In genomic region chr17:3396881-3397281, GRCm38 (mm10) we compare ENCODE assay signal across 14 mouse cellular contexts.
DNase-seq lines count a peak whose midpoint lies in the region; ATAC-seq lines count a peak whose summit lies in the region.
"Had no signal": no experiment of that assay in that cellular context is flagged by ENCODE, and none has a peak within 500 bp of the region (broad histone marks: within the 10 kb centered on the region; RNA-seq: fewer than 3 reads in every experiment).

No protein-coding gene starts in this region.

- 0 out of 2 replicates have a peak overlapping the region, but pooled peaks have one; percentile 9 for H3K4me3 ChIP-seq in heart, embryonic 12.5 days
- H3K4me3 ChIP-seq in heart, embryonic 10.5 days, result no peak overlapping the region
- H3K4me3 ChIP-seq in midbrain, embryonic 11.5 days (ENCODE audit: low read depth, low read length), result no peak overlapping the region
- no peak overlapping the region for H3K4me3 ChIP-seq in midbrain, embryonic 16.5 days (ENCODE audit: low read depth, low read length)
- no peak overlapping the region for H3K4me3 ChIP-seq in neural tube, embryonic 15.5 days (replicated peaks)
- H3K4me3 ChIP-seq: forebrain, embryonic 10.5 days; intestine, embryonic 15.5 days had no signal

- H3K4me1 ChIP-seq in heart, embryonic 12.5 days (replicated peaks), result peaks cover 21% of the 10 kb centered on the region
- peaks cover 11% of the 10 kb centered on the region; the same call in 1 of the 2 replicates for H3K4me1 ChIP-seq in heart, embryonic 10.5 days
- no peaks in the 10 kb centered on the region for H3K4me1 ChIP-seq in midbrain, embryonic 11.5 days (ENCODE audit: control insufficient read depth, insufficient read depth, low read length)
- H3K4me1 ChIP-seq in midbrain, embryonic 16.5 days (ENCODE audit: control insufficient read depth, insufficient read depth, low read length), result no peaks in the 10 kb centered on the region
- 0 out of 2 replicates have a peak, but pooled peaks cover 4% of the 10 kb centered on the region for H3K4me1 ChIP-seq in neural tube, embryonic 15.5 days
- H3K4me1 ChIP-seq: forebrain, embryonic 10.5 days; intestine, embryonic 15.5 days had no signal

- DNase-seq in heart, embryonic 10.5 days (ENCODE audit: low spot score), result no peak
- DNase-seq in midbrain, embryonic 11.5 days (ENCODE audit: low spot score, missing footprints), result peak; percentile 56
- peak; percentile 19 to 61 for DNase-seq in frontal cortex, postnatal 36 days (ENCODE audit: low spot score in 2 of 2)
- peak; percentile 54 to 71 for DNase-seq in right cerebral cortex, postnatal 10 days (ENCODE audit: low spot score in 2 of 2)
- no peak for DNase-seq in gastrocnemius, adult 8-10 months (ENCODE audit: low spot score in 2 of 2)
- DNase-seq: adrenal gland, adult 2 months; cerebellum, postnatal 36 days; spleen, adult 18-20 months had no signal

- H3K9me3 ChIP-seq in heart, embryonic 12.5 days (replicated peaks), result no peaks in the 10 kb centered on the region
- no peaks in the 10 kb centered on the region for H3K9me3 ChIP-seq in heart, embryonic 10.5 days
- no peaks in the 10 kb centered on the region for H3K9me3 ChIP-seq in midbrain, embryonic 11.5 days (ENCODE audit: control insufficient read depth, low read length)
- H3K9me3 ChIP-seq in midbrain, embryonic 16.5 days (replicated peaks; ENCODE audit: control insufficient read depth, low read length, poor library complexity, severe bottlenecking), result no peaks in the 10 kb centered on the region
- no peaks in the 10 kb centered on the region for H3K9me3 ChIP-seq in neural tube, embryonic 15.5 days (replicated peaks)
- H3K9me3 ChIP-seq: forebrain, embryonic 10.5 days; intestine, embryonic 15.5 days had no signal

- WGBS in heart, embryonic 12.5 days, result 62% methylated on average over 12 of the region's 12 CpGs
- WGBS in heart, embryonic 10.5 days, result 71% methylated on average over 12 of the region's 12 CpGs
- 86% methylated on average over 12 of the region's 12 CpGs for WGBS in midbrain, embryonic 11.5 days
- 84% methylated on average over 12 of the region's 12 CpGs for WGBS in midbrain, embryonic 16.5 days
- 74% methylated on average over 12 of the region's 12 CpGs for WGBS in neural tube, embryonic 15.5 days

- ATAC-seq in heart, embryonic 12.5 days (ENCODE audit: insufficient number of reproducible peaks, low FRiP score), result no peak
- no peak for ATAC-seq in midbrain, embryonic 11.5 days (ENCODE audit: low FRiP score)
- no peak for ATAC-seq in midbrain, embryonic 16.5 days
- no peak for ATAC-seq in neural tube, embryonic 15.5 days (ENCODE audit: low FRiP score)
- ATAC-seq: intestine, embryonic 15.5 days; Patski had no signal

- H3K27ac ChIP-seq in heart, embryonic 12.5 days (ENCODE audit: poor library complexity, severe bottlenecking), result no peak overlapping the region
- H3K27ac ChIP-seq in heart, embryonic 10.5 days, result no peak overlapping the region
- no peak overlapping the region for H3K27ac ChIP-seq in midbrain, embryonic 11.5 days (ENCODE audit: low read depth, low read length)
- no peak overlapping the region for H3K27ac ChIP-seq in midbrain, embryonic 16.5 days (ENCODE audit: low read length)
- no peak overlapping the region for H3K27ac ChIP-seq in neural tube, embryonic 15.5 days (replicated peaks)
- H3K27ac ChIP-seq: forebrain, embryonic 10.5 days; intestine, embryonic 15.5 days had no signal

- H3K27me3 ChIP-seq in heart, embryonic 12.5 days (replicated peaks), result no peaks in the 10 kb centered on the region
- no peaks in the 10 kb centered on the region for H3K27me3 ChIP-seq in heart, embryonic 10.5 days (ENCODE audit: insufficient read depth, poor library complexity, severe bottlenecking)
- no peaks in the 10 kb centered on the region for H3K27me3 ChIP-seq in midbrain, embryonic 11.5 days (ENCODE audit: control insufficient read depth, insufficient read depth, low read length)
- H3K27me3 ChIP-seq in midbrain, embryonic 16.5 days (ENCODE audit: control insufficient read depth, insufficient read depth, low read depth, low read length), result no peaks in the 10 kb centered on the region
- no peaks in the 10 kb centered on the region for H3K27me3 ChIP-seq in neural tube, embryonic 15.5 days (replicated peaks)
- H3K27me3 ChIP-seq: intestine, embryonic 15.5 days; Patski had no signal

- no peak overlapping the region for H3K4me2 ChIP-seq in heart, embryonic 12.5 days
- no peak overlapping the region for H3K4me2 ChIP-seq in midbrain, embryonic 11.5 days
- no peak overlapping the region for H3K4me2 ChIP-seq in midbrain, embryonic 16.5 days (ENCODE audit: low read length)
- no peak overlapping the region for H3K4me2 ChIP-seq in neural tube, embryonic 15.5 days
- H3K4me2 ChIP-seq: intestine, embryonic 15.5 days had no signal

- H3K36me3 ChIP-seq in heart, embryonic 12.5 days, result no peaks in the 10 kb centered on the region
- no peaks in the 10 kb centered on the region for H3K36me3 ChIP-seq in heart, embryonic 10.5 days
- no peaks in the 10 kb centered on the region for H3K36me3 ChIP-seq in midbrain, embryonic 11.5 days (ENCODE audit: control insufficient read depth, insufficient read depth, low read length)
- H3K36me3 ChIP-seq in midbrain, embryonic 16.5 days (ENCODE audit: control insufficient read depth, insufficient read depth, low read length), result no peaks in the 10 kb centered on the region
- no peaks in the 10 kb centered on the region for H3K36me3 ChIP-seq in neural tube, embryonic 15.5 days
- H3K36me3 ChIP-seq: forebrain, embryonic 10.5 days; intestine, embryonic 15.5 days had no signal

- no peak overlapping the region for H3K9ac ChIP-seq in heart, embryonic 12.5 days
- no peak overlapping the region for H3K9ac ChIP-seq in midbrain, embryonic 11.5 days (ENCODE audit: low read length)
- no peak overlapping the region for H3K9ac ChIP-seq in midbrain, embryonic 16.5 days (ENCODE audit: low read depth, low read length)
- H3K9ac ChIP-seq in neural tube, embryonic 15.5 days (replicated peaks), result no peak overlapping the region
- H3K9ac ChIP-seq: intestine, embryonic 15.5 days had no signal

Comparison
In these comparisons a context has a peak if more than half of its experiments do, and no peak if none do; other contexts are left out.
1. DNase-seq: peak in midbrain, embryonic 11.5 days (single experiment), frontal cortex, postnatal 36 days (2 of 2) and right cerebral cortex, postnatal 10 days (2 of 2); none in heart, embryonic 10.5 days (single experiment) and gastrocnemius, adult 8-10 months (0 of 2).